Mouse (Mus musculus): ENCODE measurements around the gene Hhipl1. TPM values are rescaled to one million over a fixed set of nuclear protein-coding genes. Genes with fewer than 3 reads are reported as not detected.

Hhipl1 gene
- polyA plus RNA-seq, 1 experiment from 2014 or later, result 2.3 TPM

GRCm38 (mm10) chr12:108292419-108292818, 13.7 kb upstream of the Hhipl1 start:
- 15% methylated on average over 9 of the region's 9 CpGs for WGBS
- peak; percentile 45 for ATAC-seq
- Histone ChIP-seq H3K4me3 (replicated peaks; ENCODE audit: low read length) (no peak overlapping the region), H3K9ac (replicated peaks; ENCODE audit: low read depth, low read length) (no peak overlapping the region), H3K36me3 (ENCODE audit: control insufficient read depth, insufficient read depth) (no peaks in the 10 kb centered on the region), H3K9me3 (ENCODE audit: control insufficient read depth, low read length) (no peaks in the 10 kb centered on the region), H3K4me2 (ENCODE audit: low read length) (no peak overlapping the region), H3K4me1 (replicated peaks; ENCODE audit: control insufficient read depth, insufficient read depth, low read length) (peaks cover 20% of the 10 kb centered on the region), H3K27me3 (replicated peaks; ENCODE audit: control insufficient read depth, insufficient read depth, low read length) (no peaks in the 10 kb centered on the region), H3K27ac (ENCODE audit: low read length) (no peak overlapping the region)

- peak; percentile 54; the same call in 1 of the 2 replicates for ATAC-seq
- Histone ChIP-seq H3K9ac (replicated peaks; ENCODE audit: low read depth, low read length) (no peak overlapping the region), H3K4me2 (ENCODE audit: low read length) (no peak overlapping the region), H3K9me3 (ENCODE audit: control insufficient read depth, low read length) (no peaks in the 10 kb centered on the region), H3K36me3 (ENCODE audit: control insufficient read depth, insufficient read depth) (no peaks in the 10 kb centered on the region), H3K4me3 (replicated peaks; ENCODE audit: low read length) (no peak overlapping the region), H3K4me1 (replicated peaks; ENCODE audit: control insufficient read depth, insufficient read depth, low read length) (peaks cover 20% of the 10 kb centered on the region), H3K27me3 (replicated peaks; ENCODE audit: control insufficient read depth, insufficient read depth, low read length) (no peaks in the 10 kb centered on the region), H3K27ac (ENCODE audit: low read length) (no peak overlapping the region)
- WGBS, result 7% methylated on average over 8 of the region's 8 CpGs
Measured at GRCm38 (mm10) chr12:108292957-108293356, 13.1 kb upstream of the Hhipl1 start.

- H3K9ac ChIP-seq (replicated peaks; ENCODE audit: low read depth, low read length), result no peak overlapping the region
- no peak overlapping the region for H3K4me3 ChIP-seq (replicated peaks; ENCODE audit: low read length)
Measured at GRCm38 (mm10) chr12:108294620-108295019, 11.4 kb upstream of the Hhipl1 start.

DNA sequence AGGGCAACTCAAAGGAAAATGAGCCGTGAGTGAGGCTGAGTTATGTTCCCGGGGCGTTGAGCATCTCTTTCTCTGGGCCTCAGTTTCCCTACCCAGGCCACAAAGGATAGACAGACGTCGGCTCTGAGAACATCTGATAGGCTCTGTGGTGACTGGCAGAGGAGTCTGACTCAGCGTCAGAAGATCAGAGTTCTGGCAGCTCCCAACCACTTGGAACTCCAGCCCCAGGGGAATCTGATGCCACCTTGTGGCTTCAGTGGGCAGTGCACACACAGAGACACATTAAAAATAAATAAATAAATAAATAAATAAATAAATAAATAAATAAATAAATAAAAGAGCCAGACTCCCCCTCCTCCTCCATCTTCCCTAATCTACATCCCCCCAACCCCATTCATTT, 9.0 kb upstream of the Hhipl1 start:
- ATAC-seq, result no peak
- Histone ChIP-seq H3K36me3 (ENCODE audit: control insufficient read depth, insufficient read depth) (no peaks in the 10 kb centered on the region), H3K4me2 (ENCODE audit: low read length) (no peak overlapping the region), H3K4me3 (replicated peaks; ENCODE audit: low read length) (no peak overlapping the region), H3K9ac (replicated peaks; ENCODE audit: low read depth, low read length) (no peak overlapping the region), H3K4me1 (replicated peaks; ENCODE audit: control insufficient read depth, insufficient read depth, low read length) (peaks cover 15% of the 10 kb centered on the region), H3K9me3 (ENCODE audit: control insufficient read depth, low read length) (no peaks in the 10 kb centered on the region), H3K27me3 (replicated peaks; ENCODE audit: control insufficient read depth, insufficient read depth, low read length) (no peaks in the 10 kb centered on the region), H3K27ac (ENCODE audit: low read length) (no peak overlapping the region)
- WGBS, result 79% methylated on average over 6 of the region's 6 CpGs

More at GRCm38 (mm10) chr12:108294620-108295019, 11.4 kb upstream of the Hhipl1 start:
- WGBS, result 55% methylated on average over 3 of the region's 3 CpGs
- H3K9me3 ChIP-seq (ENCODE audit: control insufficient read depth, low read length), result no peaks in the 10 kb centered on the region
- H3K36me3 ChIP-seq (ENCODE audit: control insufficient read depth, insufficient read depth), result no peaks in the 10 kb centered on the region
- ATAC-seq, result peak; percentile 52
- peaks cover 15% of the 10 kb centered on the region for H3K4me1 ChIP-seq (replicated peaks; ENCODE audit: control insufficient read depth, insufficient read depth, low read length)
- no peak overlapping the region for H3K27ac ChIP-seq (ENCODE audit: low read length)
- no peaks in the 10 kb centered on the region for H3K27me3 ChIP-seq (replicated peaks; ENCODE audit: control insufficient read depth, insufficient read depth, low read length)
- H3K4me2 ChIP-seq (ENCODE audit: low read length), result no peak overlapping the region

DNA sequence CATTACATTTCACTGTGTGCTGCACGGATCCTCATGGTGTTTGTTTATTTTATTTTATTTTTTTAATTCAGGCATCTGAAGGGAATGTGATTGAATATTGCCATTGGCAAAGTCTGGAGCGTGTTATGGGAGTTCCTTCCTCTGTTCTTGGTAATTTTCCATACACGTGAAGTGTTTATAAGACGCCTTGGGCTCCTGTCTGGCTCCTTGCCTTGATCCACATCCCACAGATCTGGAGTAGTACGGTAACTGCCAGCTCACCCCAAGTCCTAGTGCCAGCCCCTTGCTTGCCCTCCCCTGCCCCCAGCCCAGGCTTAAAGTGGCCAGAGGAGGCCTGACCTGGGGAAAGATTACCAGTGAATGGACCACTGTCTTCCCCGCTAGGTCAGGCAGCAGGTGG, 5.1 kb upstream of the Hhipl1 start:
- Histone ChIP-seq H3K4me3 (replicated peaks; ENCODE audit: low read length) (no peak overlapping the region), H3K4me1 (replicated peaks; ENCODE audit: control insufficient read depth, insufficient read depth, low read length) (peaks cover 3% of the 10 kb centered on the region), H3K27me3 (replicated peaks; ENCODE audit: control insufficient read depth, insufficient read depth, low read length) (0 out of 2 replicates have a peak, but pooled peaks cover 2% of the 10 kb centered on the region), H3K27ac (ENCODE audit: low read length) (no peak overlapping the region), H3K4me2 (ENCODE audit: low read length) (no peak overlapping the region), H3K9me3 (ENCODE audit: control insufficient read depth, low read length) (no peaks in the 10 kb centered on the region), H3K9ac (replicated peaks; ENCODE audit: low read depth, low read length) (no peak overlapping the region), H3K36me3 (ENCODE audit: control insufficient read depth, insufficient read depth) (no peaks in the 10 kb centered on the region)
- 60% methylated on average over 6 of the region's 6 CpGs for WGBS
- ATAC-seq, result no peak

GRCm38 (mm10) chr12:108303778-108304365, 2.2 kb upstream of the Hhipl1 start:
- Histone ChIP-seq H3K9me3 (ENCODE audit: control insufficient read depth, low read length) (no peaks in the 10 kb centered on the region), H3K4me3 (replicated peaks; ENCODE audit: low read length) (no peak overlapping the region), H3K27ac (ENCODE audit: low read length) (no peak overlapping the region), H3K4me1 (replicated peaks; ENCODE audit: control insufficient read depth, insufficient read depth, low read length) (peaks cover 8% of the 10 kb centered on the region), H3K36me3 (ENCODE audit: control insufficient read depth, insufficient read depth) (no peaks in the 10 kb centered on the region), H3K27me3 (replicated peaks; ENCODE audit: control insufficient read depth, insufficient read depth, low read length) (0 out of 2 replicates have a peak, but pooled peaks cover 2% of the 10 kb centered on the region), H3K4me2 (ENCODE audit: low read length) (no peak overlapping the region), H3K9ac (replicated peaks; ENCODE audit: low read depth, low read length) (no peak overlapping the region)
- no peak for ATAC-seq
- 41% methylated on average over 6 of the region's 6 CpGs for WGBS

DNA sequence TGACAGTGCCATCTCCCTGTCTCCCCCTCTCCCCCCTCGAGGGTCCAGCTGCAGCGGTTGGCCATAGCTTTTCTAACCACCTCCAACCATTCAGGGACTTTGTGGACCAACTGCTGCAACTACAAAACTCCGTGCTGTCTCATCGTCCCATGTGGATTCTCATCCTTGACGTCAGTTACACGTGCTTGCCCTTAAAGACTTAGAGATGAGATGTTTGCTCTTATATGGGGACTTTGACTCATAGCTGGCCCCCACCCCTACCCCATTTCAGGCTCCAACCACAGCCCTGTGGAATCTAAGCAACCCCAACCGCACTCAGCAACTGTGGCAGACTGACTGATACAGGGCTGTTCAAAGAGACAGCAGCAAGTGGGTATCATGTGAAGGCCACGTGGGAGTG, 898 bp upstream of the Hhipl1 start:
- ATAC-seq, result no peak
- Histone ChIP-seq H3K4me1 (replicated peaks; ENCODE audit: control insufficient read depth, insufficient read depth, low read length) (peaks cover 8% of the 10 kb centered on the region), H3K36me3 (ENCODE audit: control insufficient read depth, insufficient read depth) (no peaks in the 10 kb centered on the region), H3K27me3 (replicated peaks; ENCODE audit: control insufficient read depth, insufficient read depth, low read length) (0 out of 2 replicates have a peak, but pooled peaks cover 2% of the 10 kb centered on the region), H3K9me3 (ENCODE audit: control insufficient read depth, low read length) (no peaks in the 10 kb centered on the region), H3K4me3 (replicated peaks; ENCODE audit: low read length) (no peak overlapping the region), H3K4me2 (ENCODE audit: low read length) (no peak overlapping the region), H3K27ac (ENCODE audit: low read length) (no peak overlapping the region), H3K9ac (replicated peaks; ENCODE audit: low read depth, low read length) (no peak overlapping the region)
- 87% methylated on average over 8 of the region's 8 CpGs for WGBS

- no peak for ATAC-seq
- H3K4me1 ChIP-seq (replicated peaks; ENCODE audit: control insufficient read depth, insufficient read depth, low read length), result peaks cover 8% of the 10 kb centered on the region
- H3K4me3 ChIP-seq (replicated peaks; ENCODE audit: low read length), result no peak overlapping the region
- no peak overlapping the region for H3K9ac ChIP-seq (replicated peaks; ENCODE audit: low read depth, low read length)
- H3K36me3 ChIP-seq (ENCODE audit: control insufficient read depth, insufficient read depth), result no peaks in the 10 kb centered on the region
- H3K27me3 ChIP-seq (replicated peaks; ENCODE audit: control insufficient read depth, insufficient read depth, low read length), result 0 out of 2 replicates have a peak, but pooled peaks cover 2% of the 10 kb centered on the region
- no peaks in the 10 kb centered on the region for H3K9me3 ChIP-seq (ENCODE audit: control insufficient read depth, low read length)
- WGBS, result 35% methylated on average over 14 of the region's 14 CpGs
- H3K27ac ChIP-seq (ENCODE audit: low read length), result no peak overlapping the region
- no peak overlapping the region for H3K4me2 ChIP-seq (ENCODE audit: low read length)
Measured at GRCm38 (mm10) chr12:108307553-108307952, 1.5 kb downstream of the Hhipl1 start.

DNA sequence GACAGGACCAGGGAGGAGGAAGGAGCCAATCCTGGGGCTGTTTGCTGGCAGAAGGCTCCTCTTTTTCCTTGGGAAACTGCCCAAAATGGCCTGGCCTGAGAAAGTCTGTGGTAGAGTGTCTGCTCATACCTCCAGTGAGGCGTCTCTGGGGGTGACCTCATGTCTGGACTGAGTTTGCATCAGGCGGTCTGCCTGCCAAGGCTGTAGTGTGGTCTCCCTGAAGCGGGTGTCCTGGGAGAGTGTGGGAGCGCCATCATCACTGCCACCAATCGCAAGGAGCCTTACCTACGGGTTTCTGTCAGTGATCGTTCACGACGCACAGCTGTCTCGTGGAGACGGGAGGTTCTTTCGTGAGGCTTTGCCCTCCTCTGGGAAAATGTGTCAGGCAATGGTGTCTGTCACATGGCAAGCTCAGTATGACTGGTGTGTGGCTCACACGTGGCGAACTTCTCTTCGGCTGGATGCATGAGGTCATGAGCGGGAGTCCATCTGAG, 2.3 kb downstream of the Hhipl1 start:
- no peak overlapping the region for H3K27ac ChIP-seq (ENCODE audit: low read length)
- H3K9me3 ChIP-seq (ENCODE audit: control insufficient read depth, low read length), result no peaks in the 10 kb centered on the region
- no peak overlapping the region for H3K4me3 ChIP-seq (replicated peaks; ENCODE audit: low read length)
- H3K36me3 ChIP-seq (ENCODE audit: control insufficient read depth, insufficient read depth), result no peaks in the 10 kb centered on the region
- no peak overlapping the region for H3K9ac ChIP-seq (replicated peaks; ENCODE audit: low read depth, low read length)
- peaks cover 8% of the 10 kb centered on the region for H3K4me1 ChIP-seq (replicated peaks; ENCODE audit: control insufficient read depth, insufficient read depth, low read length)
- no peak for ATAC-seq
- H3K27me3 ChIP-seq (replicated peaks; ENCODE audit: control insufficient read depth, insufficient read depth, low read length), result 0 out of 2 replicates have a peak, but pooled peaks cover 2% of the 10 kb centered on the region
- 86% methylated on average over 16 of the region's 16 CpGs for WGBS
- H3K4me2 ChIP-seq (ENCODE audit: low read length), result no peak overlapping the region

Data from forebrain, embryonic 16.5 days (tissue).